Mouse (Mus musculus) MEL (cell line): Measurements from ENCODE around the gene Dusp12. TPM values are rescaled to one million over a fixed set of nuclear protein-coding genes. Genes with fewer than 3 reads are reported as not detected.

ENCODE experiments used
- DNase-seq: peaks from one replicate; pipeline ENCODE4 v3.0.0; 2011; ENCODE audit warnings: low read depth, low spot score
- H3K27ac ChIP-seq: 2 replicates; pipeline ENCODE4 v1.5.1; 2012; ENCODE audit warnings: low read depth, mild to moderate bottlenecking, control low read depth, low read length, moderate library complexity; ENCODE audit not compliant: control insufficient read depth
- H3K27me3 ChIP-seq, 2 experiments: fragments of 150-350 bp in 1 of 2; sonication (generic) in 1 of 2; 2 replicates each; pipeline ENCODE4 v1.6.1; 2012; ENCODE audit warnings: low read length in 2 of 2, mild to moderate bottlenecking in 2 of 2, improper control_type of control experiment in 1 of 2, moderate library complexity in 1 of 2; ENCODE audit not compliant: insufficient read depth in 2 of 2, control insufficient read depth in 1 of 2
- H3K36me3 ChIP-seq, 2 experiments: 2 replicates each; pipeline ENCODE4 v1.6.1; 2012 to 2014; ENCODE audit warnings: low read length in 2 of 2, improper control_type of control experiment in 1 of 2, inconsistent platforms in 1 of 2, mild to moderate bottlenecking in 1 of 2; ENCODE audit not compliant: insufficient read depth in 2 of 2, control insufficient read depth in 1 of 2
- H3K4me1 ChIP-seq, 2 experiments: fragments of 150-350 bp in 1 of 2; sonication (generic) in 1 of 2; 2 replicates each; pipeline ENCODE4 v1.6.1; 2012; ENCODE audit warnings: low read length in 2 of 2, improper control_type of control experiment in 1 of 2, mild to moderate bottlenecking in 1 of 2; ENCODE audit not compliant: insufficient read depth in 2 of 2, control insufficient read depth in 1 of 2
- H3K4me3 ChIP-seq, 2 experiments: fragments of 150-350 bp in 1 of 2; sonication (generic) in 1 of 2; 2 replicates each; pipeline ENCODE4 v1.5.1; 2012; ENCODE audit warnings: low read depth in 2 of 2, low read length in 2 of 2, mild to moderate bottlenecking in 2 of 2, moderate library complexity in 2 of 2, control low read depth in 1 of 2, improper control_type of control experiment in 1 of 2; ENCODE audit not compliant: control insufficient read depth in 1 of 2, insufficient read depth in 1 of 2
- H3K79me2 ChIP-seq: 2 replicates; pipeline ENCODE4 v1.6.1; 2012; ENCODE audit warnings: mild to moderate bottlenecking, low read length, moderate library complexity; ENCODE audit not compliant: control insufficient read depth, poor library complexity, insufficient read depth
- H3K9ac ChIP-seq: 2 replicates; pipeline ENCODE4 v1.6.1; 2012; ENCODE audit warnings: low read depth, mild to moderate bottlenecking, control low read depth, low read length, moderate library complexity; ENCODE audit not compliant: control insufficient read depth, poor library complexity, severe bottlenecking
- H3K9me3 ChIP-seq: fragments of 150-350 bp; sonication (generic); replicated peaks from 2 replicates; pipeline ENCODE4 v1.6.1; 2012; ENCODE audit warnings: mild to moderate bottlenecking, low read length, improper control_type of control experiment, moderate library complexity; ENCODE audit not compliant: insufficient read depth
- CHD2 ChIP-seq: IDR thresholded peaks from 2 replicates; pipeline ENCODE4 v1.6.1; 2011; ENCODE audit warnings: low read length, improper control_type of control experiment
- ELF1 ChIP-seq: IDR thresholded peaks from 2 replicates; pipeline ENCODE4 v1.6.1; 2014; ENCODE audit warnings: low read depth, mild to moderate bottlenecking, inconsistent platforms, low read length, improper control_type of control experiment, moderate library complexity
- EP300 ChIP-seq, 2 experiments: IDR thresholded peaks; 2 replicates each; pipeline ENCODE4 v1.6.1; 2011; ENCODE audit warnings: improper control_type of control experiment in 2 of 2, low read length in 2 of 2, low read depth in 1 of 2, mild to moderate bottlenecking in 1 of 2
- GABPA ChIP-seq: IDR thresholded peaks from 2 replicates; pipeline ENCODE4 v1.6.1; 2012; ENCODE audit warnings: low read depth, mild to moderate bottlenecking, inconsistent platforms, low read length, improper control_type of control experiment, moderate library complexity
- MEF2A ChIP-seq: IDR thresholded peaks from 2 replicates; pipeline ENCODE4 v1.6.1; 2014; ENCODE audit warnings: low read depth, mild to moderate bottlenecking, inconsistent platforms, low read length, improper control_type of control experiment; ENCODE audit not compliant: poor library complexity, insufficient replicate concordance, severe bottlenecking; ENCODE audit errors: extremely low read depth
- MXI1 ChIP-seq: IDR thresholded peaks from 2 replicates; pipeline ENCODE4 v1.6.1; 2011; ENCODE audit warnings: mild to moderate bottlenecking, low read depth, low read length, improper control_type of control experiment
- MYC ChIP-seq: IDR thresholded peaks from 2 replicates; pipeline ENCODE4 v1.6.1; 2011; ENCODE audit warnings: low read depth, mild to moderate bottlenecking, low read length, improper control_type of control experiment, moderate library complexity
- NRF1 ChIP-seq: IDR thresholded peaks from 2 replicates; pipeline ENCODE4 v1.6.1; 2014; ENCODE audit warnings: low read depth, mild to moderate bottlenecking, inconsistent platforms, low read length, improper control_type of control experiment, moderate library complexity; ENCODE audit not compliant: poor library complexity, insufficient read depth, severe bottlenecking
- POLR2AphosphoS2 ChIP-seq: IDR thresholded peaks from 2 replicates; pipeline ENCODE4 v1.6.1; 2011; ENCODE audit warnings: low read length, improper control_type of control experiment
- POLR2AphosphoS5 ChIP-seq: IDR thresholded peaks from 2 replicates; pipeline ENCODE4 v1.6.1; 2012; ENCODE audit warnings: low read depth, borderline replicate concordance, mild to moderate bottlenecking, inconsistent platforms, low read length, moderate library complexity, mixed read lengths
- RCOR1 ChIP-seq: IDR thresholded peaks from 2 replicates; pipeline ENCODE4 v1.6.1; 2012; ENCODE audit warnings: low read depth, mild to moderate bottlenecking, inconsistent platforms, low read length, improper control_type of control experiment
- SMC3 ChIP-seq: IDR thresholded peaks from 2 replicates; pipeline ENCODE4 v1.6.1; 2011; ENCODE audit warnings: low read depth, low read length, improper control_type of control experiment
- TCF12 ChIP-seq: IDR thresholded peaks from 2 replicates; pipeline ENCODE4 v1.6.1; 2014; ENCODE audit warnings: low read depth, mild to moderate bottlenecking, inconsistent platforms, low read length, improper control_type of control experiment, moderate library complexity
- UBTF ChIP-seq: IDR thresholded peaks from 2 replicates; pipeline ENCODE4 v1.6.1; 2012; ENCODE audit warnings: low read depth, mild to moderate bottlenecking, inconsistent platforms, low read length, improper control_type of control experiment, moderate library complexity, borderline replicate concordance; ENCODE audit not compliant: insufficient read depth
- USF1 ChIP-seq: IDR thresholded peaks from 2 replicates; pipeline ENCODE4 v1.6.1; 2014; ENCODE audit warnings: low read depth, mild to moderate bottlenecking, inconsistent platforms, low read length, improper control_type of control experiment, moderate library complexity
- USF2 ChIP-seq, 2 experiments: IDR thresholded peaks; 2 replicates each; pipeline ENCODE4 v1.6.1; 2011 to 2012; ENCODE audit warnings: improper control_type of control experiment in 2 of 2, low read length in 2 of 2, borderline replicate concordance in 1 of 2, inconsistent platforms in 1 of 2, low read depth in 1 of 2, mild to moderate bottlenecking in 1 of 2; ENCODE audit not compliant: insufficient read depth in 1 of 2
- polyA plus RNA-seq, 2 experiments: library from polyadenylated mRNA; stranded (reverse) in 1 of 2; unstranded in 1 of 2; fragments of >175 nt in 1 of 2; fragments of >200 nt in 1 of 2; gene quantifications; 2 replicates each; pipeline versions ENCODE4 v1.2.1 to v1.2.4; 2012; ENCODE audit warnings: low replicate concordance in 2 of 2, low read depth in 1 of 2; ENCODE audit not compliant: insufficient read length in 2 of 2, insufficient read depth in 1 of 2, missing spikeins in 1 of 2
- total RNA-seq: library from RNA; depleted of rRNA; stranded (reverse); fragments of 300-350 nt; gene quantifications from 2 replicates; pipeline ENCODE4 v1.2.3, GENCODE M21; 2012

Dusp12 gene
- total and polyA plus RNA-seq, 3 experiments, result 33.8 to 50.0 TPM; not detected in 1

- TF ChIP-seq CHD2, result peak; percentile 73
- peak; percentile 94 for TF ChIP-seq MYC
- peak; percentile 58 for TF ChIP-seq RCOR1
- 0 out of 2 replicates have a peak, but pooled peaks have one; percentile 10 for TF ChIP-seq USF1
- TF ChIP-seq EP300 (IDR thresholded peaks at IDR 0.05; ENCODE audit: low read depth in 1 of 2, low read length in 2 of 2), result peak; percentile 55 to 58; a peak in 3 of 4 replicates
- no peak for TF ChIP-seq USF2 (IDR thresholded peaks at IDR 0.05; ENCODE audit: borderline replicate concordance in 1 of 2, insufficient read depth in 1 of 2, low read depth in 1 of 2, low read length in 2 of 2)
- TF ChIP-seq POLR2AphosphoS5, result no peak
These were observed 17.6 kb downstream of the Dusp12 start, which contains the start of gene Atf6 (continued) for GRCm38 (mm10) chr1:170867691-170868105.

- DNase-seq, result peak; percentile 58
- no peaks in the 10 kb centered on the region for H3K9me3 ChIP-seq
- H3K9ac ChIP-seq, result peak overlapping the region; percentile 94
- H3K27ac ChIP-seq, result peak overlapping the region; percentile 83
- peaks cover 0 to 38% of the 10 kb centered on the region in 2 experiments; a peak in 2 of 4 replicates for H3K36me3 ChIP-seq
- no peaks in the 10 kb centered on the region for H3K27me3 ChIP-seq
- no peak for TF ChIP-seq ELF1
- peak; percentile 17; the same call in 1 of the 2 replicates for TF ChIP-seq MXI1
- TF ChIP-seq GABPA, result no peak
- peak; percentile 56; the same call in 1 of the 2 replicates for TF ChIP-seq NRF1
- 0 out of 2 replicates have a peak, but pooled peaks have one; percentile 25 for TF ChIP-seq MYC
- peak; percentile 37; the same call in 1 of the 2 replicates for TF ChIP-seq MEF2A
- TF ChIP-seq SMC3, result no peak
- TF ChIP-seq TCF12, result no peak
- no peak for TF ChIP-seq EP300 (IDR thresholded peaks at IDR 0.05; ENCODE audit: low read depth in 1 of 2, low read length in 2 of 2)
- no peak for TF ChIP-seq POLR2AphosphoS2
- TF ChIP-seq UBTF, result no peak
- H3K79me2 ChIP-seq, result peaks cover 29% of the 10 kb centered on the region
- H3K4me3 ChIP-seq, result peak overlapping the region; percentile 63 to 87
- peaks cover 6 to 23% of the 10 kb centered on the region in 2 experiments for H3K4me1 ChIP-seq
These were observed 18.2 kb downstream of the Dusp12 start for GRCm38 (mm10) chr1:170866992-170867690.
